Mouse (Mus musculus): ENCODE results near the gene Batf.

- TF ChIP-seq CTCF (IDR thresholded peaks at IDR 0.05 in 2 of 3, conservative IDR thresholded peaks at IDR 0.05 in 1 of 3; ENCODE audit: control insufficient read depth in 1 of 3, insufficient read depth in 1 of 3, low read depth in 2 of 3, low read length in 3 of 3, poor library complexity in 1 of 3, severe bottlenecking in 1 of 3) (no peak), EP300 (IDR thresholded peaks at IDR 0.05; ENCODE audit: low read depth in 1 of 2, low read length in 2 of 2) (no peak), RCOR1 (IDR thresholded peaks at IDR 0.05; ENCODE audit: low read depth, low read length) (no peak), POLR2A (IDR thresholded peaks at IDR 0.05; ENCODE audit: control insufficient read depth in 1 of 2, insufficient read depth in 1 of 2, low read depth in 1 of 2, low read length in 2 of 2, poor library complexity in 1 of 2) (no peak), USF1 (IDR thresholded peaks at IDR 0.05; ENCODE audit: low read depth, low read length) (no peak), NRF1 (IDR thresholded peaks at IDR 0.05; ENCODE audit: insufficient read depth, low read depth, low read length, poor library complexity, severe bottlenecking) (no peak), POLR2AphosphoS2 (IDR thresholded peaks at IDR 0.05; ENCODE audit: low read length) (no peak)
Observed at GRCm38 (mm10) chr12:85702166-85703055, 15.9 kb downstream of the Batf start.
